Mouse (Mus musculus): Measurements from ENCODE around the gene Nckap1l.

GRCm38 (mm10) chr15:103448369-103448768 lies 5.2 kb upstream of the Nckap1l start, which contains the start of gene Gtsf2:
- no peak for TF ChIP-seq CTCF (IDR thresholded peaks at IDR 0.05; ENCODE audit: insufficient read depth, low read depth, low read length)
- no peak for TF ChIP-seq POLR2A (IDR thresholded peaks at IDR 0.05; ENCODE audit: insufficient read depth, low read depth, low read length)
